Mouse (Mus musculus) heart, embryonic 16.5 days (tissue): ENCODE measurements around the gene Cyp1a1. TPM values are rescaled to one million over a fixed set of nuclear protein-coding genes. Genes with fewer than 3 reads are reported as not detected.
"Not testable (repeated sequence)": the region's sequence is repeated elsewhere in the genome, so short reads cannot be mapped to it uniquely, and the experiment has no call there.

Experiments used
- ATAC-seq: fragments of 200-750 bp; cut with Nextera tagmentation; replicated peaks from 2 replicates; pipeline ENCODE4 v1.8.0; 2017; ENCODE audit warnings: moderate number of reproducible peaks; ENCODE audit not compliant: insufficient read depth, low FRiP score; ENCODE audit errors: extremely low read depth
- H3K27ac ChIP-seq: fragments of 300-500 bp; sonication (generic); 2 replicates; pipeline ENCODE4 v1.5.1; 2014; ENCODE audit warnings: mild to moderate bottlenecking, low read length, control low read depth, moderate library complexity
- H3K27me3 ChIP-seq: fragments of 300-500 bp; sonication (generic); 2 replicates; pipeline ENCODE4 v1.6.1; 2014; ENCODE audit warnings: low read length, mixed read lengths; ENCODE audit not compliant: control insufficient read depth, insufficient read depth
- H3K36me3 ChIP-seq: fragments of 300-500 bp; sonication (generic); 2 replicates; pipeline ENCODE4 v1.6.1; 2014; ENCODE audit not compliant: control insufficient read depth, insufficient read depth
- H3K4me1 ChIP-seq: fragments of 300-500 bp; sonication (generic); 2 replicates; pipeline ENCODE4 v1.6.1; 2014; ENCODE audit warnings: low read length, mixed read lengths; ENCODE audit not compliant: control insufficient read depth, insufficient read depth
- H3K4me2 ChIP-seq: fragments of 300-500 bp; sonication (generic); 2 replicates; pipeline ENCODE4 v1.6.1; 2014; ENCODE audit warnings: low read depth, mild to moderate bottlenecking, control low read depth, low read length
- H3K4me3 ChIP-seq: fragments of 300-500 bp; sonication (generic); 2 replicates; pipeline ENCODE4 v1.5.1; 2014; ENCODE audit warnings: mild to moderate bottlenecking, control low read depth, low read length
- H3K9ac ChIP-seq: fragments of 300-500 bp; sonication (generic); 2 replicates; pipeline ENCODE4 v1.6.1; 2014; ENCODE audit warnings: low read length, control low read depth
- H3K9me3 ChIP-seq: fragments of 300-500 bp; sonication (generic); replicated peaks from 2 replicates; pipeline ENCODE4 v1.6.1; 2016; ENCODE audit warnings: low read length; ENCODE audit not compliant: control insufficient read depth
- WGBS: fragments of 180-500 bp; shearing (Covaris S2); extraction: QIAGEN DNeasy Blood & Tissue Kit; methylation state at CpG from one replicate; pipeline ENCODE4 v1.1.7; 2014; 5-methylcytosine and 5-hydroxymethylcytosine counted together
- polyA plus RNA-seq: library from polyadenylated mRNA; unstranded; fragments of >200 nt; fragmentation: Nextera tagmentation; extraction: Ambion mirVana; gene quantifications from 2 replicates; pipeline ENCODE4 v1.2.1, GENCODE M21; 2015

The Cyp1a1 gene
- polyA plus RNA-seq, 1 experiment from 2014 or later, result not detected

DNA sequence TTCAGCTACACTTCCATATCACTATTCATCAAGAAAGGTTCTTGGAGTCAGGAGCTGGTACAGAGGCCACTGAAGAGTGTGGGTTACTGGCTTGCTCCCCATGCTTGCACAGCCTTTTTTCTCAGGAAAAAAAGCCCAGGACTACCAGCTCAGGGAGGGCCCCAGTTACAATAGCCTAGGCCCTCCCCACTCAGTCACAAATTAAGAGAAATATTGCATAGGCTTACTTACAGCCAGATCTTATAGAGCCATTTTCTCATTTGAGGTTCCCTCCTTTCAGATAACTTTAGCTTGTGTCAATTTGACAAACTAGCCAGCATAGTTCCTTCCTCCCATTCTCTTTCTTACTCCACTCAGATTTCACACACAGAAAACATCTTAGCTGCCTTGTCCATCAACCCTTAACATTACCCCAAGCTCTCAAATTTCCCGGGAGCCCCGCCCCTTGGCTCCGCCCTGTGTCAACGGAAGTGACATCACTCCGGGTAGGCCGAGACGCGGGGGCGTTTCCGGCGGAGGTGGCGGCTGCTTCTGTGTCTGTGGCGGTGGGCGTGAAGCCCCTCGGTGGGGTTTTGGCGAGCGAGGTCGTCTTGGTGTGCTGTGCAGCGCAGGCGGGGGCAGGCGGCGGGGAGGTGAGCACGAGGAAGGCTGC is 20.5 kb downstream of the Cyp1a1 start, which contains the start of gene Edc3:
Gene Edc3, plus strand, starts transcription at position 473 of the 652 bp plus-strand sequence.
- Histone ChIP-seq H3K9ac (peak within 1 kb of the TSS; percentile 93), H3K4me1 (peaks cover 10% of the 10 kb centered on the region), H3K9me3 (peaks cover 5% of the 10 kb centered on the region), H3K4me3 (peak within 1 kb of the TSS; percentile 93), H3K36me3 (peaks cover under 1% of the 10 kb centered on the region), H3K4me2 (peak within 1 kb of the TSS; percentile 92), H3K27ac (peak within 1 kb of the TSS; percentile 84), H3K27me3 (no peaks in the 10 kb centered on the region)
- peak; percentile 93 for ATAC-seq
- 0% methylated on average over 23 of the region's 23 CpGs for WGBS

DNA sequence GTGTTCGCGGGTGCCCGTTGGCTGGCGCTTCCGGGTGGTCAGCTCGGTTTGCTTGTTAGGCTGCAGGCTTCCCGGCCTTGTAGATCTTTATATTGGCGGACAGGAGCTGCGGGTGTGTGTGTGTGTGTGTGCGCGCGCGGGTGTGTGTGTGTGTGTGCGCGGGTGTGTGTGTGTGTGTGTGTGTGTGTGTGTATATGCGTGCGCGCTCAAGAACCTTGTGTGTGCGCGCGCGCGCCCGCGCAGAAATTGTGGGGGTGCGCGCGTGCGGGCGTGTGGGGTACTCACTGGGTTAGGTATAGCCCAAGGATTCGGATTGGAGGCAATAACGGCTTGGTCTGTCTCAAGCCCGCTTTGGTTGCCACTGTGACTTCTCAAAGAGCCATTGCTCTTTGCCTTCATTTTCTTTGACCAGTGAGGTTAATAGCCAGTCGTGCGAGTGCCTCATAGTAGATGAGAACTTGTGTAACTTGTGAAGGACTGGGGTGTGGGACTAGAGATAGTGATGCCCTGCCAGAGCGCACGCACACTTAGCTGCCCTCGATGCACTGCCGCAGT is 21.1 kb downstream of the Cyp1a1 start:
- peaks cover 5% of the 10 kb centered on the region for H3K9me3 ChIP-seq
- H3K4me2 ChIP-seq, result peak overlapping the region; percentile 92
- no peaks in the 10 kb centered on the region for H3K27me3 ChIP-seq
- H3K4me1 ChIP-seq, result peaks cover 10% of the 10 kb centered on the region
- ATAC-seq, result peak; percentile 63
- peak overlapping the region; percentile 84 for H3K27ac ChIP-seq
- WGBS, result 2% methylated on average over 39 of the region's 39 CpGs
- H3K9ac ChIP-seq, result peak overlapping the region; percentile 93
- peak overlapping the region; percentile 93 for H3K4me3 ChIP-seq
- peaks cover 4% of the 10 kb centered on the region for H3K36me3 ChIP-seq

DNA sequence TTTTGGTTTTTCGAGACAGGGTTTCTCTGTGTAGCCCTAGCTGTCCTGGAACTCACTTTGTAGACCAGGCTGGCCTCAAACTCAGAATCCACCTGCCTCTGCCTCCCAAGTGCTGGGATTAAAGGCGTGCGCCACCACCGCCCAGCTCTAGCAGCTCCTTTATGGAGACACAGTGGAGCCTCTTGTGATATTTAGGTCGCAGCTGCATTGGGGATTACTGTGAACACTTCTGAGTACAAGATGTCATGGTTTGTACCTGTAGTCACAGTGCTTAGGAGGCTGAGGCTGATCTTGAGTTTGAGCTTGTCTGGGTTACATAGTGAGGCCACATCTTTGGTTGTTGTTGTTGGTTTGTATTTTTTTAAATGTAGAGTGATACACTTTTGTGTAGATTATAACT is 22.5 kb downstream of the Cyp1a1 start:
- H3K27me3 ChIP-seq, H3K9ac ChIP-seq, H3K4me2 ChIP-seq, H3K4me3 ChIP-seq, H3K27ac ChIP-seq, H3K9me3 ChIP-seq, ATAC-seq, H3K4me1 ChIP-seq: not testable (repeated sequence)
- H3K36me3 ChIP-seq, result peaks cover 14% of the 10 kb centered on the region
- WGBS, result 74% methylated on average over 5 of the region's 5 CpGs

DNA sequence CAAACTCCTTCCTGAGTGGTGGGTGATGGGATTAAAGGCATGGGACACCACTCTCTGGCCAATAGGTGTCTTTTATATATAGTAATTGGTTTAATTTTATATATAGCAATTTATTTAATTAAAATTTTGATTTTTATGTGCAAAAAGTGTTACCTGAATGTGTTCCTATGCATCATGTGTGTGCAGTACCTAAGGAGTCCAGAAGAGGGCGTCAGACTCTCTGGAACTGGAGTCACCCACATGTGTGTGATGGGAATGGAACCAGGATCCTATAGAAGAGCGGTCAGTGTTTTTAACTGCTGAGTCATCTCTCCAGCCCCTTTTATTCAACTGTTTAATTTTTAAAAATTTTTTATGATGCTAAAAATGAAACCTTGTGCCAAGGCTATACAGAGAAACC is 24.5 kb downstream of the Cyp1a1 start:
- Histone ChIP-seq H3K9me3 (peaks cover 5% of the 10 kb centered on the region), H3K4me1 (peaks cover 10% of the 10 kb centered on the region), H3K4me3 (no peak overlapping the region), H3K27ac (no peak overlapping the region), H3K36me3 (peaks cover 30% of the 10 kb centered on the region), H3K4me2 (no peak overlapping the region), H3K9ac (no peak overlapping the region), H3K27me3 (no peaks in the 10 kb centered on the region)
- ATAC-seq, result no peak
- 66% methylated on average over 2 of the region's 2 CpGs for WGBS

DNA sequence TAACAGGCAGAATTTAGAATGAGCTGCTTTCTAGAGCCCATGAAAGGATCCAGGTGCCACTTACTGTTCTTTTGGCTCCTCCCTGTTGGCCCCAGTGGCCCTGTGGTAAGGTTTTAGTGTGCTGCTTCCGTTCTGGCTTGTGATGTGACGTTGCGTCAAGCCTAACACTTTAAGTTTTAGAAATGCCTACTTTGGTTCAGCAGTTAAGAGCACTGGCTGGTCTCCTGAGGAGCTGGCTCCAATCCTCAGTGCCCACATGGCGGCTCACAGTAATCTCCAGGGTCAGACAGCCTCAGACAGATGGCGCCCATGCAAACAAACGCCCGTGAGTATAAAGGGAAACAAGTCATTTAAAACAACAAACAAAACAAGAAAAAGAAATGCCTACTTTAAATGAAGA is 30.7 kb downstream of the Cyp1a1 start:
- Histone ChIP-seq H3K27ac (no peak overlapping the region), H3K27me3 (no peaks in the 10 kb centered on the region), H3K36me3 (peaks cover 39% of the 10 kb centered on the region), H3K9ac (no peak overlapping the region), H3K9me3 (no peaks in the 10 kb centered on the region), H3K4me2 (no peak overlapping the region), H3K4me1 (peaks cover 5% of the 10 kb centered on the region), H3K4me3 (no peak overlapping the region)
- ATAC-seq, result no peak
- 89% methylated on average over 7 of the region's 7 CpGs for WGBS

DNA sequence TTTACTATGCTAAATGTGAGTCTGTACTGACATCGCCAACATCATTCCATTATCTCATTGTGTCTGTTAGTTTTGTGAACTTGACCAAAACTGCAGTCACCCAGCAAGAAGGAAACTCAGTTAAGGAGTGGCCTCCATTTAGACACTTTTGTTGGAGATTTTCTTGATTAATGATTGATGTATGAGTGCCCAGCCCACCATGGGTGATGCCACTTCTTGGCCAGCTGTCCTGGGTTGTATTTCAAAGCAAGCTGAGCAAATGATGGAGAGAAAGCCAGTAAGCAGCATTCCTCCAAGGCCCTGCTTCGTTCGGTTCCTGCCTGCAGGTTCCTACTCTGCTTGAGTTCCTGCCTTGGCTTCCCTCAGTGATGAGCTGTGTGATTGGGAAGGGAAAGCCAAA is 33.0 kb downstream of the Cyp1a1 start:
- WGBS, result 92% methylated on average over 3 of the region's 3 CpGs
- Histone ChIP-seq H3K27ac (no peak overlapping the region), H3K36me3 (peaks cover 22% of the 10 kb centered on the region), H3K4me1 (peaks cover 11% of the 10 kb centered on the region), H3K4me3 (no peak overlapping the region), H3K4me2 (no peak overlapping the region), H3K9ac (no peak overlapping the region), H3K27me3 (no peaks in the 10 kb centered on the region), H3K9me3 (no peaks in the 10 kb centered on the region)
- no peak for ATAC-seq

DNA sequence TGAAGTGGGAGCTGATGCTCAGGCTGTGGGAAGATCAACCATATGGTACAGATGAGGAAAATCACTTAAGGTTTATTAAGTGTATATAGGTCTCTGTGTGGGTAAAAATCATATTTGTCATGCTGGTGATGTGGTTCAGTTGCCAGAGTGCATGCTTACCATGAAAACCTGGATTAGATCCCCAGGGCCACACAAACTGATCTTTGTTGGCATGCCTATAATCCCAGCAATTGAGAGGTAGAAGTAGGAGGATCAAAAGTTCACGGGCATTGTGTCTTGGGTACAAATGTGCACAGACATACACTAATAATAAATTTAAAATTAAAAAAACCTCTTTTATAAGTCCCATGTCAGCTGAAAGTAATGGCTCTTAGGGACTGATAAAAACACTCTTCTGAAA is 34.6 kb downstream of the Cyp1a1 start:
- 81% methylated on average over 1 of the region's 1 CpGs for WGBS

DNA sequence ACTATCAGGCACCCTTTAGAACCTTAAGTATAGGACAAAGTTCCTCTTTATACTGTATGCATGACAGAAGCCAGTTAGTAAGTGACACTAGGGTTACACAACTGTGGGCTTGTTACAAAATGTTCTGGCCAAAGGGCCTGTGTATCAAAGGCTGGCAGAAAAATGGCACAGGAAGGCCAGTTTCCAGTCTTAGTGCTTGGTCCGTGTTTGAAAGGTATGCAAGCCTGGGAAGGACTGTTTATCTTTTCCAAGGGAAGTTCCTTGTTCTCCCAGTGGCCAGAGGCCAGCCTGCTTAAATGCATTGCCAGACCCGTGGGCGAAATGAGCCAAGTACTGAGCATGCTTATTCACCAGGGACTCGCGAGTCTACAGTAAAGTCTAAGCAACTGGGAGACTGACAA is 35.6 kb downstream of the Cyp1a1 start:
- no peak overlapping the region for H3K4me3 ChIP-seq
- no peaks in the 10 kb centered on the region for H3K27me3 ChIP-seq
- no peak overlapping the region for H3K9ac ChIP-seq
- H3K27ac ChIP-seq, result peak overlapping the region; percentile 59; the same call in 1 of the 2 replicates
- H3K9me3 ChIP-seq, result no peaks in the 10 kb centered on the region
- ATAC-seq, result peak; percentile 32; the same call in 1 of the 2 replicates
- no peak overlapping the region for H3K4me2 ChIP-seq
- H3K36me3 ChIP-seq, result peaks cover 16% of the 10 kb centered on the region
- WGBS, result 42% methylated on average over 5 of the region's 5 CpGs
- H3K4me1 ChIP-seq, result peaks cover 11% of the 10 kb centered on the region

More for the DNA sequence above, 34.6 kb downstream of the Cyp1a1 start:
- Histone ChIP-seq H3K27me3 (no peaks in the 10 kb centered on the region), H3K36me3 (peaks cover 16% of the 10 kb centered on the region), H3K4me2 (no peak overlapping the region), H3K27ac (no peak overlapping the region), H3K9ac (no peak overlapping the region), H3K4me3 (no peak overlapping the region), H3K9me3 (no peaks in the 10 kb centered on the region), H3K4me1 (peaks cover 11% of the 10 kb centered on the region)
- no peak for ATAC-seq

DNA sequence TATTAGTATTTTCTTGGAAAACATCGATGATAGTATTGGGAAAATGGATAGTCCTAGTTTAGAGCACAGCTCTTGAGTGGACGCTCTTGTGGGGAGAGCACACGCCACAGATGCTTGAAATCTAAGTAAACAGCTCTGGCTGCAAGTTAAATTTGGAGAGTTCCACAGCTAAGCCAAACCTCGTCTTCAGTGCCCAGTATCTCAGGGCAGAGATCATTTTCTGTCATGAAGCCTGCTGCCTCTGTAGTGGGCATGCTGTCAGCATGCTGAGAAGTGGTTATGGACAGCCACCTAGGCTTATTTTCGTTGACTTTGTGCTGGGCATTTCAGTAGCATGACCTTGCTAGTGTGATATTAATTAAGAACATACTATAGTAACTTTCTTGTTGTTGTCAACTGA is 36.1 kb downstream of the Cyp1a1 start:
- peaks cover 11% of the 10 kb centered on the region for H3K4me1 ChIP-seq
- H3K27me3 ChIP-seq, result no peaks in the 10 kb centered on the region
- 69% methylated on average over 5 of the region's 5 CpGs for WGBS
- no peak overlapping the region for H3K4me2 ChIP-seq
- H3K36me3 ChIP-seq, result peaks cover 17% of the 10 kb centered on the region
- no peak overlapping the region for H3K4me3 ChIP-seq
- peak overlapping the region; percentile 59 for H3K27ac ChIP-seq
- ATAC-seq, result no peak
- H3K9ac ChIP-seq, result no peak overlapping the region
- H3K9me3 ChIP-seq, result no peaks in the 10 kb centered on the region
